Comparison of ENCODE assay signal across 17 mouse cellular contexts in genomic region chr14:54161916-54162315, GRCm38 (mm10).
DNase-seq lines count a peak whose midpoint lies in the region; ATAC-seq and TF ChIP-seq lines count a peak whose summit lies in the region.
"Had no signal": no experiment of that assay in that cellular context is flagged by ENCODE, and none has a peak within 500 bp of the region (broad histone marks: within the 10 kb centered on the region; RNA-seq: fewer than 3 reads in every experiment).

No protein-coding gene starts in this region.

- WGBS in stomach, embryonic 16.5 days = 65% methylated on average over 8 of the region's 8 CpGs
- WGBS in stomach, postnatal 0 days = 54% methylated on average over 8 of the region's 8 CpGs
- whole genome bisulfite sequencing in midbrain, embryonic 15.5 days = 79% methylated on average over 8 of the region's 8 CpGs

- H3K4me3 ChIP-seq in stomach, embryonic 16.5 days (replicated peaks; ENCODE audit: low read length) = no peak overlapping the region
- no peak overlapping the region for H3K4me3 ChIP-seq in stomach, postnatal 0 days (ENCODE audit: low read depth, low read length)
- H3K4me3 ChIP-seq in midbrain, embryonic 15.5 days = no peak overlapping the region
- H3K4me3 ChIP-seq: embryonic facial prominence, embryonic 12.5 days; hindbrain, embryonic 10.5 days; liver, embryonic 15.5 days had no signal

- intact Hi-C loops in gastrocnemius, postnatal 14 days (cut with DNase I; ENCODE audit: low total_unique reads) = no loop called here
- intact Hi-C loops in gastrocnemius, postnatal 36 days (cut with DNase I) = no loop called here

- no peak for TF ChIP-seq EP300 in stomach, postnatal 0 days (optimal IDR thresholded peaks at IDR 0.05)

- H3K9me3 ChIP-seq in stomach, embryonic 16.5 days (replicated peaks; ENCODE audit: control insufficient read depth, low read length) = no peaks in the 10 kb centered on the region
- no peaks in the 10 kb centered on the region for H3K9me3 ChIP-seq in stomach, postnatal 0 days (ENCODE audit: control insufficient read depth, low read length)
- no peaks in the 10 kb centered on the region for H3K9me3 ChIP-seq in midbrain, embryonic 15.5 days
- H3K9me3 ChIP-seq: embryonic facial prominence, embryonic 12.5 days; G1E; hindbrain, embryonic 10.5 days; liver, embryonic 15.5 days had no signal

- DNase-seq in gastrocnemius, postnatal 14 days = peak; percentile 32
- no peak for DNase-seq in gastrocnemius, postnatal 36 days
- peak; percentile 17 for DNase-seq in kidney, postnatal 14 days
- DNase-seq in kidney, postnatal 25 days = no peak
- DNase-seq in stomach, postnatal 0 days (ENCODE audit: low spot score) = no peak
- DNase-seq: adrenal gland, postnatal 10 days; cerebellum, postnatal 36 days; lung, postnatal 36 days; spleen, adult 18-20 months had no signal

- H3K27me3 ChIP-seq in stomach, embryonic 16.5 days (ENCODE audit: control insufficient read depth, insufficient read depth, low read length) = no peaks in the 10 kb centered on the region
- no peaks in the 10 kb centered on the region; the same call in 1 of the 2 replicates for H3K27me3 ChIP-seq in stomach, postnatal 0 days (ENCODE audit: control insufficient read depth, insufficient read depth, low read length)
- H3K27me3 ChIP-seq in midbrain, embryonic 15.5 days (replicated peaks) = no peaks in the 10 kb centered on the region
- H3K27me3 ChIP-seq: embryonic facial prominence, embryonic 12.5 days had no signal

- no peak overlapping the region for H3K27ac ChIP-seq in stomach, embryonic 16.5 days (ENCODE audit: low read length)
- no peak overlapping the region for H3K27ac ChIP-seq in stomach, postnatal 0 days (replicated peaks)
- 0 out of 2 replicates have a peak overlapping the region, but pooled peaks have one; percentile 8 for H3K27ac ChIP-seq in midbrain, embryonic 15.5 days
- H3K27ac ChIP-seq: embryonic facial prominence, embryonic 12.5 days; hindbrain, embryonic 10.5 days; kidney, postnatal 0 days; liver, embryonic 15.5 days had no signal

- TF ChIP-seq CTCF in stomach, postnatal 0 days (IDR thresholded peaks at IDR 0.05; ENCODE audit: low read depth) = no peak

- peaks cover 5% of the 10 kb centered on the region for H3K4me1 ChIP-seq in stomach, embryonic 16.5 days (ENCODE audit: control insufficient read depth, insufficient read depth, low read length)
- H3K4me1 ChIP-seq in stomach, postnatal 0 days (replicated peaks; ENCODE audit: control insufficient read depth, insufficient read depth) = no peaks in the 10 kb centered on the region
- 0 out of 2 replicates have a peak, but pooled peaks cover 3% of the 10 kb centered on the region for H3K4me1 ChIP-seq in midbrain, embryonic 15.5 days
- H3K4me1 ChIP-seq: hindbrain, embryonic 10.5 days; liver, embryonic 15.5 days had no signal

- 0 out of 2 replicates have a peak overlapping the region, but pooled peaks have one; percentile 8 for H3K9ac ChIP-seq in stomach, embryonic 16.5 days (ENCODE audit: low read length)
- no peak overlapping the region for H3K9ac ChIP-seq in stomach, postnatal 0 days (ENCODE audit: low read length)
- no peak overlapping the region for H3K9ac ChIP-seq in midbrain, embryonic 15.5 days
- H3K9ac ChIP-seq: embryonic facial prominence, embryonic 12.5 days; liver, embryonic 15.5 days had no signal

- H3K36me3 ChIP-seq in stomach, embryonic 16.5 days (ENCODE audit: control insufficient read depth, insufficient read depth, low read length) = no peaks in the 10 kb centered on the region
- H3K36me3 ChIP-seq in stomach, postnatal 0 days (ENCODE audit: control insufficient read depth, insufficient read depth, low read length) = no peaks in the 10 kb centered on the region
- H3K36me3 ChIP-seq in midbrain, embryonic 15.5 days (replicated peaks) = no peaks in the 10 kb centered on the region
- H3K36me3 ChIP-seq: embryonic facial prominence, embryonic 12.5 days; G1E; hindbrain, embryonic 10.5 days; liver, embryonic 15.5 days had no signal

- no peak for ATAC-seq in stomach, embryonic 16.5 days (ENCODE audit: insufficient read depth, low FRiP score)
- ATAC-seq in stomach, postnatal 0 days (ENCODE audit: low FRiP score, low TSS enrichment) = no peak
- no peak for ATAC-seq in midbrain, embryonic 15.5 days (replicated peaks)

- no peak overlapping the region for H3K4me2 ChIP-seq in stomach, embryonic 16.5 days (ENCODE audit: low read depth, low read length)
- H3K4me2 ChIP-seq in stomach, postnatal 0 days (replicated peaks; ENCODE audit: low read depth) = no peak overlapping the region; the same call in 1 of the 2 replicates
- no peak overlapping the region for H3K4me2 ChIP-seq in midbrain, embryonic 15.5 days
- H3K4me2 ChIP-seq: embryonic facial prominence, embryonic 12.5 days; heart, embryonic 11.5 days; liver, embryonic 15.5 days had no signal

Comparison
In these comparisons a context has a peak if more than half of its experiments do, and no peak if none do; other contexts are left out.
1. DNase-seq: peak in gastrocnemius, postnatal 14 days (single experiment) and kidney, postnatal 14 days (single experiment); none in gastrocnemius, postnatal 36 days (0 of 2), kidney, postnatal 25 days (0 of 2) and stomach, postnatal 0 days (single experiment).